Mouse (Mus musculus): ENCODE data around the gene Fat3. TPM values are rescaled to one million over a fixed set of nuclear protein-coding genes. Genes with fewer than 3 reads are reported as not detected.

Fat3 gene
- polyA plus RNA-seq, 1 experiment: 0.15 TPM

DNA sequence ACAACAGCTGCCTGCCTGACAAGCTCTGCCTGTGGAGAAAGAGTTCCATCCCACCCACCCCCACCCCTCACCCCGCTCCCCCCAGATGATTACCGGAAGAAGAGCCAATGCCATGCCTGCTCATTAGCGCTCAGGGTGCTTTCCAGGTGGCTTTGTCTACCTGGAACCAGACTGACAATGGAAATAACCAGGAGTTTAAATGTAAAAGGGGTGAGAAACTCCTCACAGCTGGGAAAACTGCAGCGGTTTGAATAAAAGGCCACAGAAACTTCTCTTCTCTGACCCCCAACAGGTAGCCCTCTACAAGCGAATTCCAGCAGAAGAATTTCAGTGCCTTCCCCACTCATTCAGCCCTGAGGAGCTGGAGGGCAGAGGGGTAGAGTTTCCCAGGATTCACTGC, 139.3 kb downstream of the Fat3 start:
- Histone ChIP-seq H3K4me3 (replicated peaks) (no peak overlapping the region), H3K27me3 (replicated peaks) (no peaks in the 10 kb centered on the region), H3K4me1 (no peaks in the 10 kb centered on the region), H3K36me3 (replicated peaks; ENCODE audit: low read length) (no peaks in the 10 kb centered on the region), H3K9me3 (no peaks in the 10 kb centered on the region)
- TF ChIP-seq GATA1 (IDR thresholded peaks at IDR 0.05; ENCODE audit: borderline replicate concordance, low read length) (no peak), FLI1 (IDR thresholded peaks at IDR 0.05; ENCODE audit: low read length) (no peak)

DNA sequence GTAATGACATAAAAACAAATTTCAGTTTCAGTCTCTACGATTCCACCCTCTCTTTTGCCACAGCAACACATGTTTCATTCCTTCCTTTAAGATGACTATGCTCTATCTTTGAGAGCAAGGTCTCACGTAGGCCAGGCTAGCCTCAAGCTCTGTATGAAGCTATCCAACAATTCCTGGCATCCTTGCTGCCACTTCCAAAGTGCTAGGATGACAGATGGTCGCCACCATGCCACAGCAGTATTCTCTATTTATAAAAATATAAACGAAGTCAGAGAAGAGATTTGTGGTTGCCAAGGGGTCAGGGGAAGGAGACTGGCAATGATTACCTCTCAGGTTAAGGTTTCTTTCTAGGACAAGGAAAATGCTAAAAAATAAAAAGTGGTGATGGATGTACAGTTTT, 144.4 kb downstream of the Fat3 start:
- Histone ChIP-seq H3K27me3 (replicated peaks) (no peaks in the 10 kb centered on the region), H3K9me3 (no peaks in the 10 kb centered on the region), H3K4me3 (replicated peaks) (no peak overlapping the region), H3K4me1 (no peaks in the 10 kb centered on the region), H3K36me3 (replicated peaks; ENCODE audit: low read length) (no peaks in the 10 kb centered on the region)
- TF ChIP-seq GATA1 (IDR thresholded peaks at IDR 0.05; ENCODE audit: borderline replicate concordance, low read length): no peak
- no peak for TF ChIP-seq FLI1 (IDR thresholded peaks at IDR 0.05; ENCODE audit: low read length)

DNA sequence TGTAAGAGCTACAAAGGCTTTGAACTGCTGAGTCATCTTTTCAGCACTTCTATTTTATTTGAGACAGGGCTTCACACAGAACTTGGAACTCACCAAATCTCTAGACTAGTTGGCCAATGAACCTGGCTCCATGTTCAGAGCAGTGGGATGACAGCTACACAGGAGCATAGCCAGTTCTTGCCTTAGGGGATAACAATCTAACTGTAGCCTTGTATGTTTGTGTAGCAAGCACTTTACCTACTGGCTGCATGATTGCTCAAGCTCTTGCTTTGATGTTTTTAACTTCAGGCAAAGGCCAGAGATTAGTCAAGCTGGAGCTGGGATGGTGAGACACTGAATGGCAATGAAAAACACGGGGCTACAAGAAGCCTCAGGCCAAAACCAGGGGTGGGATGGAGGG, 146.2 kb downstream of the Fat3 start:
- Histone ChIP-seq H3K36me3 (replicated peaks; ENCODE audit: low read length) (no peaks in the 10 kb centered on the region), H3K4me1 (no peaks in the 10 kb centered on the region), H3K4me3 (replicated peaks) (no peak overlapping the region), H3K27me3 (replicated peaks) (no peaks in the 10 kb centered on the region), H3K9me3 (no peaks in the 10 kb centered on the region)
- TF ChIP-seq FLI1 (IDR thresholded peaks at IDR 0.05; ENCODE audit: low read length): no peak
- no peak for TF ChIP-seq GATA1 (IDR thresholded peaks at IDR 0.05; ENCODE audit: borderline replicate concordance, low read length)

DNA sequence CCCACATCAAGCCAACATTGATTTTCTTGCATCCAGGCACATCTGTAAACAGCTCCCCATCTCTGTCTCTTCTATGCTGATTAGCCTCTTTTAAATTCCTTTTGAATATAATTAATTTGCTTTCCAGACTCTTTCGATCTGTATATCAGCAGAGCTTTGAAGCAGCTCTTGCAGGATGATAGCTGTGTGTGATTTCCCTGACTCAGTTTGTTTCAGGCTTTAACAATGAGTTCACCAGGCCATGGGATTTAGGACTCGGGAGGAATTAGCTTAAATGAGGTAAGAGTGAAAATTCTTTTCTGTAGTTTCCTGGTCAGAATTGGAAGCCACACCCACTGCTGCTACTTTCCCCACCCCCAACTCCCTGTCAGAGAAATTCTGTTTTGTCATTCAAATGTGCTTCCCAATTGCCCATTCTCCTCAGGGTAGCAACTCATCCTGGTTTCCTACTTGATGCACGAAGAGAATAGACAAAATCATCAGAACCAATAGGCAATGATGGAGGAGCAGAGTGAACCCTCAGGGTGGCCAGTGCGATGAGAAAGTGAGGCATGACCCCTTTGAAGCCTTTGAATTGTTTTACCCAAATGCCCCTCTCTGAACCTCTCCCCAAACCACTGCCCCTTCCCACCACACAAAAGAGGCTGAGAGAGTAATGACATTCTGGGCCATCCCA, 147.9 kb downstream of the Fat3 start:
- Histone ChIP-seq H3K36me3 (replicated peaks; ENCODE audit: low read length) (no peaks in the 10 kb centered on the region), H3K9me3 (no peaks in the 10 kb centered on the region), H3K4me3 (replicated peaks) (no peak overlapping the region), H3K27me3 (replicated peaks) (no peaks in the 10 kb centered on the region), H3K4me1 (no peaks in the 10 kb centered on the region)
- no peak for TF ChIP-seq GATA1 (IDR thresholded peaks at IDR 0.05; ENCODE audit: borderline replicate concordance, low read length)
- TF ChIP-seq FLI1 (IDR thresholded peaks at IDR 0.05; ENCODE audit: low read length): no peak

DNA sequence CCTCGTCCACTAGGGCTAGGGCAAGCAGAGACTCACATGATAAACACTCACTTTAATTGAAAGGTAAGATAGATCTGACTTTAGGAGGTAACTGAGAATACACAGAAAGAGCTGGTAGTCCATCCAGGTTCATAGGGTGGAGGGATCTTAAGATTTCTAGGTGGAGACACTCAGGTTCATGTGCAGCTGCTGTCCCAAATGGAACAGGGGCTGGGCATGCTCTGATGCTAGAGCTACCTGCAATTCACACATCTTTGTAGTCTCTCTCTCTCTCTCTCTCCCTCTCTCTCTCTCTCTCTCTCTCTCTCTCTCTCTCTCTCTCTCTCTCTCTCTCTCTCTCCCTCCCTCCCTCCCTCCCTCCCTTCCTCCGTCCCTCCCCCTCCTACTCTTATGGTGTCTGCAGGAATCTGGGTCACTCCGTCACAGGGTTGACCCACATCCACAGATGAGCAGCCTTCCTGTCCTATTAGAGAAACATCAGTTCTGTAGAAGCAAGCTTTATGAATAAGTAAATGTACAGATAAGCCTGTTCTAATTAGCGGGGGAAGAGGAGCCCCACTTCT, 148.5 kb downstream of the Fat3 start:
- H3K36me3 ChIP-seq (replicated peaks; ENCODE audit: low read length): no peaks in the 10 kb centered on the region
- H3K4me1 ChIP-seq: no peaks in the 10 kb centered on the region
- no peak for TF ChIP-seq GATA1 (IDR thresholded peaks at IDR 0.05; ENCODE audit: borderline replicate concordance, low read length)
- TF ChIP-seq FLI1 (IDR thresholded peaks at IDR 0.05; ENCODE audit: low read length): no peak
- no peaks in the 10 kb centered on the region for H3K27me3 ChIP-seq (replicated peaks)
- no peaks in the 10 kb centered on the region for H3K9me3 ChIP-seq
- no peak overlapping the region for H3K4me3 ChIP-seq (replicated peaks)

DNA sequence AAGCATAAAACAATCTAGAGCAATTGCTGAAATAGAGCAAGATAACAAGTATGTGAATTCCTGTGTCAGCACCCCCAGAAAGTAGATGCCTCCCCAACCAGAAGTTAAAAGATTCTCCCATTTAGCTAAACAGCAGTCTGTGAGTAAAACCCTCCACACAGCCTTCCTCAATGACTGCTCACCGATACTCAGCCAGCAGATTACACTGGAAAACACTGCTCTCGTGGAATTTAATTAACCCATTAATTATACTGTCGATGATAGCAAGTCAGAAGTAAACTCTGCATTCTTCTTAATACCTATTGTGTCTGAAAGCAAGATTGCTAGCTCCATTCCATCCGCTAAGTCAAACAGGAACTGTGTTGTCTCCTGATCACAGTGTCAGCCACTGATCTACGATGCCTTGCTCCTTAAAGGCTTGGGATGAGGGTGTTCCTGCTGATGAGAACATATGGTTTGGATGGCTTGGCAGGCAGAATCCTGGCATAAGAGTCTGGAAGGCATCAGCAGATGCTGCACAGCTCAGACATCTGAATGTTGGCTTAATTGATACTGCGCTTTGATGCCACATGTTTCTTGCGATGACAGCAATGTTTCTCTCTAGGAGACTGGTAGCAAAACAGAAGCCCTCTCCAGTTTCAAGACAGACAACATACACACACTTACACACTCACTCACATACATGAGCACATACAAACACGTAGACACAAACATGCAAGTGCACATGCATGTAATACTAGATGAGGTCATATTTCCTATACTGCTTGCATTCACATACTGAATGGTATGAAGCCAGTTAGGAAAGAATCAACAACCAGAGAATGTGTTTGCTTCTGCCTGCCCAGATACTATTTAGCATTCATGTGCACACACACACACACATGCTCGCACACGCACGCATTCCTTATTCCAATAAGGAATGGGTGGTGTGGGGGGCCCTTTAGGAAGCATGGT, 155.9 kb downstream of the Fat3 start:
- H3K27me3 ChIP-seq (replicated peaks): no peaks in the 10 kb centered on the region
- no peaks in the 10 kb centered on the region for H3K4me1 ChIP-seq
- H3K4me3 ChIP-seq (replicated peaks): no peak overlapping the region
- TF ChIP-seq GATA1 (IDR thresholded peaks at IDR 0.05; ENCODE audit: borderline replicate concordance, low read length): no peak
- TF ChIP-seq FLI1 (IDR thresholded peaks at IDR 0.05; ENCODE audit: low read length): no peak
- H3K9me3 ChIP-seq: no peaks in the 10 kb centered on the region
- H3K36me3 ChIP-seq (replicated peaks; ENCODE audit: low read length): no peaks in the 10 kb centered on the region

DNA sequence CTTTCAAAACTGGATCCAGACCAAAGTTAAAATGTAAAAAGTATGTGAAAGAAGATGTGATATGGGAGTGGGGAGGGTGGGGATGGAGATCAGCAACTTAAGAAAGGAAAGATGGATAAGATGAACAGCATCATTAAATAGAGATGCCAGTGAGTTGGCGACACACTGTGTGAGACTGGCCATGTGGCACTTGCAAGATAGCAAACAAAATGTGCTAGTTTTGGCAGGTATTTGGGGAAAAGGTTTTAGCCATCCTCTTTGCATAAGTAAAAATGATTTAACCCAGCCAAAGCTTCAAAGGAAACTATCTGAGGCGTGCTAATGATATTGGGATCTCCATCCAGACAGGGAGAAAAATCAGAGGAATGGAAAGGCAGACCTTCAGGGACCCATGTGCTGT, 157.9 kb downstream of the Fat3 start:
- no peaks in the 10 kb centered on the region for H3K4me1 ChIP-seq
- TF ChIP-seq FLI1 (IDR thresholded peaks at IDR 0.05; ENCODE audit: low read length): no peak
- TF ChIP-seq GATA1 (IDR thresholded peaks at IDR 0.05; ENCODE audit: borderline replicate concordance, low read length): no peak
- H3K4me3 ChIP-seq (replicated peaks): no peak overlapping the region
- H3K27me3 ChIP-seq (replicated peaks): no peaks in the 10 kb centered on the region
- H3K9me3 ChIP-seq: no peaks in the 10 kb centered on the region
- H3K36me3 ChIP-seq (replicated peaks; ENCODE audit: low read length): no peaks in the 10 kb centered on the region

DNA sequence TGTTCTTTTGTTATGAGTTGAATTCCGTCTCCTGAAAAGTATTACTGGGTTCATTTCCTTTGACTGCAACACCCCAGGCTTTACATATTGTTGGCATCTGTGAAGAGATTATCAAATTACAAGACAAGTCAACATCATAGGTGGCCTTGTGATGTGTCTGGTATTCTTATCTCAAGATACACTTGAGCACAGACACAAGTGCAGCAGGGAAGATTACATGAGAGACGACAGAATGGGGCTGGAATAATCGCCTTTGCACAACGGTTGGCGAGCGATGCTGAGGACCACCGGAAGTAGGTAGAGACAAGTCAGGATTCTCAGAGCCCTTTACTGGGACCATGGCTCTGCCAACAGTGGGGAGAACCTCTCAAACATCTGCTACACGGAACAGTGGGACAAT, 158.5 kb downstream of the Fat3 start:
- H3K4me3 ChIP-seq (replicated peaks): no peak overlapping the region
- H3K36me3 ChIP-seq (replicated peaks; ENCODE audit: low read length): no peaks in the 10 kb centered on the region
- H3K27me3 ChIP-seq (replicated peaks): no peaks in the 10 kb centered on the region
- H3K9me3 ChIP-seq: no peaks in the 10 kb centered on the region
- TF ChIP-seq GATA1 (IDR thresholded peaks at IDR 0.05; ENCODE audit: borderline replicate concordance, low read length) (no peak), FLI1 (IDR thresholded peaks at IDR 0.05; ENCODE audit: low read length) (no peak)
- no peaks in the 10 kb centered on the region for H3K4me1 ChIP-seq

DNA sequence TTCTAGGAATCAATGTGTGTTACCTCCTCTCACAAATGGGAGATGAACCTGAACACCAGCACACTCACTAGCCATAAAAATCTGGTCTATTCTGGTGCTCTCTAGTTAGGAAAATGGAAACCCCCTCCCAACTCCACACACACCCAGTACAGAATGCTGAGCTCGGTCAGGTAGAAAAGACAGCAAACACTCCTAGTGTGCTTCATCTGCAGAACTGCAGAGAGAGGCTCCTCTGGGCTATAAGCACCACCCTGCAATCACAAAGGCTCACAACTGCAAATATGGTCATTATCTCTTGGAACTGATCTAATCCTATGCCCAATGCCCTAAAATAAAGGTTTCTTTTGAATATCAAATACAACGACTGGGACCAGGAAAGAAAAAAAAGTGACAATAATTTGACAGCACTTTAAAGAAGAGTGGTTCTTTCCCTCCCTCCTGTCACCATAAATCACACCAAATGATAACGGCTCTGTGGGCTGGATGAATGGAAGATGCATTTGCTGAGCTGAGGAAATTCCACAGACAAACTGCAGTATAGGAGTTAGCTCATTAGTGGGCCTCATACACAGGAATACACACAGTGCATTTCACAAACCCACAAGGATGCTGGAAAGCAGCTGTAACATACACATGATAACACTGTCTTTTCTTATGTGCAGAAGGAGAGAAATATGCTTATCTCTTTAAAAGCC, 170.6 kb downstream of the Fat3 start:
- no peaks in the 10 kb centered on the region for H3K27me3 ChIP-seq (replicated peaks)
- no peak for TF ChIP-seq GATA1 (IDR thresholded peaks at IDR 0.05; ENCODE audit: borderline replicate concordance, low read length)
- TF ChIP-seq FLI1 (IDR thresholded peaks at IDR 0.05; ENCODE audit: low read length): no peak
- no peak overlapping the region for H3K4me3 ChIP-seq (replicated peaks)
- H3K9me3 ChIP-seq: no peaks in the 10 kb centered on the region
- H3K36me3 ChIP-seq (replicated peaks; ENCODE audit: low read length): no peaks in the 10 kb centered on the region
- H3K4me1 ChIP-seq: no peaks in the 10 kb centered on the region
